Mouse (Mus musculus) skeletal muscle tissue, adult 2 months (tissue): ENCODE results near the gene Tbcel.
A peak's percentile ranks its signal among the peaks of the same experiment; 100 is the strongest.

Experiments
- DNase-seq: peaks from one replicate; pipeline ENCODE4 v3.0.0-alpha.2; 2012; ENCODE audit warnings: low read depth, low spot score

The Tbcel gene

GRCm38 (mm10) chr9:42486913-42487312 lies 20.7 kb downstream of the Tbcel start:
- DNase-seq = no peak

- no peak for DNase-seq
These were observed 22.9 kb downstream of the Tbcel start for GRCm38 (mm10) chr9:42484667-42485066.

- DNase-seq = no peak
These were observed 24.7 kb downstream of the Tbcel start for GRCm38 (mm10) chr9:42482944-42483343.

- DNase-seq = no peak
These were observed 31.4 kb downstream of the Tbcel start for GRCm38 (mm10) chr9:42476166-42476565.

- DNase-seq = no peak
These were observed 33.4 kb downstream of the Tbcel start for GRCm38 (mm10) chr9:42474244-42474643.

- DNase-seq = peak; percentile 87
These were observed 35.5 kb downstream of the Tbcel start for GRCm38 (mm10) chr9:42471921-42472747.

GRCm38 (mm10) chr9:42471214-42471613 lies 36.4 kb downstream of the Tbcel start:
- DNase-seq = peak; percentile 63

GRCm38 (mm10) chr9:42469323-42469722 lies 38.3 kb downstream of the Tbcel start:
- no peak for DNase-seq

- DNase-seq = no peak
These were observed 39.2 kb downstream of the Tbcel start for GRCm38 (mm10) chr9:42468360-42468759.

- DNase-seq = no peak
These were observed 40.3 kb downstream of the Tbcel start for GRCm38 (mm10) chr9:42467116-42467815.

- DNase-seq = no peak
These were observed 41.9 kb downstream of the Tbcel start for GRCm38 (mm10) chr9:42465661-42466091.

GRCm38 (mm10) chr9:42464181-42464580 lies 43.4 kb downstream of the Tbcel start:
- DNase-seq = no peak

- no peak for DNase-seq
These were observed 44.2 kb downstream of the Tbcel start for GRCm38 (mm10) chr9:42463220-42463989.

GRCm38 (mm10) chr9:42462585-42463219 lies 44.9 kb downstream of the Tbcel start:
- DNase-seq = no peak

GRCm38 (mm10) chr9:42461390-42462108 lies 46.1 kb downstream of the Tbcel start:
- DNase-seq = no peak

- no peak for DNase-seq
These were observed 47.3 kb downstream of the Tbcel start for GRCm38 (mm10) chr9:42460353-42460752.

GRCm38 (mm10) chr9:42459736-42460135 lies 47.9 kb downstream of the Tbcel start:
- no peak for DNase-seq

- no peak for DNase-seq
These were observed 48.7 kb downstream of the Tbcel start for GRCm38 (mm10) chr9:42458741-42459515.

GRCm38 (mm10) chr9:42457501-42457900 lies 50.1 kb downstream of the Tbcel start:
- no peak for DNase-seq

- no peak for DNase-seq
These were observed 53.2 kb downstream of the Tbcel start for GRCm38 (mm10) chr9:42454364-42454763.
